Mouse (Mus musculus) v-Abl transformed pro-B cells (cell line): Measurements from ENCODE around the gene Mybph.

Experiments used
- in situ Hi-C, 2 experiments: fragments of 400-800 bp; cut with MboI; formaldehyde crosslinking; loops; one replicate each; pipeline ENCODE4 v1.15.1; 2025; ENCODE audit not compliant: unreplicated experiment in 2 of 2

The Mybph gene

DNA sequence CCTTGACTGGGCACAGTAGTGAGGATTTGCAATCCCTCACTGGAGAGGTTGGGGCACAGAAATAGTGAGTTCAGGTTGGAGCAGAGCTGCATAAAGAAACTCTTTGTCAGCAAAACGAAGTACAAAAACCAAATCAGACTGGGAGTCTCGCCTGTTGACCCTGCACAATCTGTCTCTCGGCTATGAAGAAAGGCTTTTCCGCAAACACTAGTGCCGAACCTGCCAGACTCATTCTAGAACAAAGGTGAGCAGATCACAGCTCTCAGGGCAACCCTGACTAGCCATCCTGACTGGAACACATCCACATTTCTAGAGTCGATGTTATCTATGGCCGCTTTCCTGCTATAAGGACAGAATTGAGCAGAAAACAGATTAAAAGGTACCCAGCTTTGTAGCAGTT is 20.2 kb upstream of the Mybph start:
- in situ Hi-C loops, result loop anchor here in 1 of 2 experiments (25.0 kb wide), 1 partner anchor 439 kb away; no protein-coding TSS in a partner anchor

DNA sequence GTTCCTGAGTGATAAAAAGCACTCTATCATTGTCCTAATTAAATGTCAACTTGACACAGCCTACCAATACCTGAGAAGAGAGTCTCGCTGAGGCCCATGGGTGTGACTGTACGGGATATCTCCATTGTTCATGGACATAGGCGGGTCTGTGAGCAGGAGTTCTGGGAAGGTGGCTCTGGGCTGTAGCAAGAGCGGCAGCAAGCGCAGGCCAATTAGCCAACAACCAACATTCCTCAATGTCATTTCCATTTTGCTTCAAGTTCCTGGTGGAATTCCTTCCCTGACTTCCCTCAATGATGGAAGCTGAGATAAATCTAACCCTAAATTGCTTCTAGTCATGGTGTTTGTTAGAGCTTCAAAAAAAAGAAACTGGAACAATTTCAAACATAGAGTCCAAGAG is 15.3 kb upstream of the Mybph start:
- in situ Hi-C loops, result no loop called here

GRCm38 (mm10) chr1:134182025-134182424 is 11.2 kb upstream of the Mybph start, which contains the start of gene Chil1:
TSS of gene Chil1 (plus strand) at chr1:134182176.
- in situ Hi-C loops, result no loop called here

- in situ Hi-C loops, result no loop called here
These were observed 9.2 kb upstream of the Mybph start for GRCm38 (mm10) chr1:134184089-134184488.

DNA sequence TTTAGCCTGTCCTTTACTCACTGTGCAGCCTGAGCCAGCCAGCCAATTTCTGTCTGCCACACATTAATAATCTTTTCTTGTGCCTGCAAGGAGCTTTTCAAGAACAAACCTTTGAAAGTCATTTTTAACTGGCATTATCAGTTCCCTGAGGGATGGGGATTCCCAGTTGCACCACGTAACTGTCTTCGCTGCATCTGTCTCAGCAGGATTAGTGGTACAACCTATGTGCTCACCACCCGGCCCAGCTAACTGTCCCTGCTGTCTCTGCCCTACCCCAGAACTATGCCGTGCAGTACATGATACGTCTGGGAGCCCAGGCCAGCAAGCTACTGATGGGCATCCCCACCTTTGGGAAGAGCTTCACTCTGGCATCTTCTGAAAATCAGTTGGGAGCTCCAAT is 5.0 kb upstream of the Mybph start:
- in situ Hi-C loops, result no loop called here

DNA sequence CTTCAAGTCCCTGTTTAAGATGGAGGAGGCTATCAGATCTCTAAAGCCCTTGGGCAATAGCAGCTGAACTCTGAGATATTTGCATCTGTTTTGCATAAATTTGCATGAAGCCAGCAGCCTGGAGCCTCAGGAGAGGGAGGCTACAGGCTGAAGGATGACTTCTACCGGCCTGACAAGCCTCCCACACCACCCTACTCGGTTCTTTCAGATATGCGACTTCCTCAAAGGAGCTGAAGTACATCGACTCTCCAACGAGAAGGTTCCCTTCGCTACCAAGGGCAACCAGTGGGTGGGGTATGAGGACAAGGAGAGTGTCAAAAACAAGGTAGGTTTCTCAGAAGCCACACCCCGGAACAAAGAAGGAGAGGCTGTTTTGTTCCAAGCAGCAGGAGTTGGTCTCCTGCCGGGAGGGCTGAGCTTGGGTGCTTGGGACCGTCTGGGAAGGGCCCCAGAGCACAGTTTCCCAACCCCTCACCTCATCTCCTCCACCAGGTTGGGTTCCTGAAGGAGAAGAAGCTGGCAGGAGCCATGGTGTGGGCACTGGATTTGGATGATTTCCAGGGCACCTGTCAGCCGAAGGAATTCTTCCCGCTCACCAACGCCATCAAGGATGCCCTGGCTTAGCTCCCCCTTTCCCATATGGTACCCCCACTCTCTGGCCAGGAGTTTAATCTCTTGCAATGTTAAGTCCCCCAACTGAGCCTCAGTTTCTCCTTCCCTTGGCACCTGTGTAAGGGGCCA is 4.1 kb upstream of the Mybph start:
- in situ Hi-C loops, result no loop called here

GRCm38 (mm10) chr1:134191192-134191591 is 2.1 kb upstream of the Mybph start:
- in situ Hi-C loops, result loop anchor here in 1 of 2 experiments (10.0 kb wide), 1 partner anchor 114 kb away; no protein-coding TSS in a partner anchor

- in situ Hi-C loops, result loop anchor here in 1 of 2 experiments (10.0 kb wide), 1 partner anchor 113 kb away; no protein-coding TSS in a partner anchor
These were observed 1.2 kb upstream of the Mybph start for GRCm38 (mm10) chr1:134192024-134192423.

DNA sequence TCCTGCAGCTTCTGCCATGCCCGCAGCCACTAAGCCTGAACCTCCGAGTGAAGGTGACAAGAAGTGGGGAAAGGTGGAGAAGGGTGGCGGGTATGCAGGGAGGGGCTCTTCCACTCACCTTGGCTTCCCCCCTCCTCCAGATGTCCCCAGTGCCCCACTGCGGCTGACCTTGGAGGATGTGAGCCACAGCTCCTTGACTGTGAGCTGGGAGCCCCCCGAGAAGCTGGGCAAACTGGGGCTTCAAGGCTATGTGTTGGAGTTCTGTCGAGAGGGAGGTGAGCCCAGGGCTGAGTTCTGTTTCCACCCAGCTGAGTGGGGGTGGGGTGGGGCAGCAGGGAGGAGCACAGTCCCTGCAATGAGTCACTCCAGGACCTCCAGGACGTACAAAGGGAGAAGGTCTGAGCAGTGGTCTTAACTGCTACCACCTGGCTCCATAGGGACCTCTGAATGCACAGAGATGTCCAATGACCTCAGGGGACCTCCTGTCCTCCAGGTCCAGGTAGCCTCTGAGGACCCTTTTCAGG is 488 bp downstream of the Mybph start:
- in situ Hi-C loops, result loop anchor here in 1 of 2 experiments (10.0 kb wide), 1 partner anchor 111 kb away; no protein-coding TSS in a partner anchor

- in situ Hi-C loops, result loop anchor here in 1 of 2 experiments (10.0 kb wide), 1 partner anchor 110 kb away; no protein-coding TSS in a partner anchor
These were observed 1.2 kb downstream of the Mybph start for GRCm38 (mm10) chr1:134194298-134195022.

DNA sequence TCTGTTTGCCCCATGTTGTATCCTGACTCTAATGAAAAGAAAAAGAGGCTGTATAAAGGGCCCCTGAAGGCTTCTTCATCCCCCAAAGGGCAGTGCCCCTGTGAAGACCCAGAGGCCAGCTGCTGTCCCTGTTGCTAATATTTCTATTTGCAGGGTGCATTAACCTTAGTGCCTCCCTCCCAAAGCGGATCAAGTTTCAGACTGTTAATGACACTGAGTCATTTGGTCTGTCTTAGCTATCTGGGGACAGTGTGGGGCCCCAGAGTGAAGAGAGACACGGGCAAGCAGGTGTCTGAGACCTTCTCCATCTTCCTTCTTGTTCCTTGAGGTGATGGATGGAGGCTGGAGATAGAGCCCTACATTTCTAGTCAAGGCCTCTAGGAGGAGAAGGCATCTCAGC is 1.9 kb downstream of the Mybph start:
- in situ Hi-C loops, result loop anchor here in 1 of 2 experiments (10.0 kb wide), 1 partner anchor 110 kb away; no protein-coding TSS in a partner anchor

DNA sequence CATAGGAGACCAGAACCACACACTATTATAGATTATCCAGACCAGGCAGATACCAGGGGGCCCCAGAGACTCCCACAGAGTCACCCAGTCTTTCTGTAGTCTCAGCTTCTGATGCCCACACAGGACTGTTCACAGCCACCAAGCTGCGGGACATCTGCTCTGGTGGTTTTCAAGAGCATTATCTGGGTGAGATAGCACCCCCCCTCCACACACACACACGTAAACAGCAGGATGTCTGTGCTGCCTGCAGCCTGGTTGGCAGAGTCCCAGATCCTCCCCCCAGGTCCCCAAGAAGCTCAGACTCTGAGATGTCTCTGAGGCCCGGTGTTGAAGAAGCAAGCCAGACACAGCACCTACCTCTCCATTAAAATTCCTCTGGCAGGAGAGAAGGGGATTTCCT is 2.3 kb downstream of the Mybph start:
- in situ Hi-C loops, result loop anchor here in 1 of 2 experiments (10.0 kb wide), 1 partner anchor 109 kb away; no protein-coding TSS in a partner anchor

DNA sequence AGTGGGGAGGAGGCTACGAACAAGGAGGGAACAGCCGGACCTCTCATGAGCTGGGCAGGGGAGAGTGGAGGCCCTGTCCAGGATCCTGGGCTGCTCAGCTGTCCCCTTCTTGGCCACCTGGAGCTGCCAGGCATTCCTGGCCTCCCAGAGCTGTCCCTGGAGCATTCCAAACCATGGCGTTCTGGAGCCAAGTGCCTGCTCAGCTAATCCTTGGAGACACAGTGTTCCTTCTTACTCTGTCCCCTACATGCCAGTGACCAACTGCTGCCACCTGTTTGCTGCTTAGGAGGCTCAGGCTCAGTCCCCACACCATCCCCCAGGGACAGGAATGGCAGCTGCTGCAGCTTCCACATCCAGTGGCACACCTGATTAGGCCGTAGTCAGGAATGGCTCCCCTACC is 2.7 kb downstream of the Mybph start:
- in situ Hi-C loops, result loop anchor here in 1 of 2 experiments (10.0 kb wide), 1 partner anchor 109 kb away; no protein-coding TSS in a partner anchor

- in situ Hi-C loops, result loop anchor here in 1 of 2 experiments (10.0 kb wide), 1 partner anchor 108 kb away; no protein-coding TSS in a partner anchor
These were observed 3.1 kb downstream of the Mybph start for GRCm38 (mm10) chr1:134196386-134196785.

- in situ Hi-C loops, result loop anchor here in 1 of 2 experiments (10.0 kb wide), 1 partner anchor 107 kb away; no protein-coding TSS in a partner anchor
These were observed 4.2 kb downstream of the Mybph start for GRCm38 (mm10) chr1:134197325-134197982.

GRCm38 (mm10) chr1:134198197-134198995 is 5.1 kb downstream of the Mybph start:
- in situ Hi-C loops, result loop anchor here in 1 of 2 experiments (10.0 kb wide), 1 partner anchor 106 kb away; no protein-coding TSS in a partner anchor

- in situ Hi-C loops, result loop anchor here in 1 of 2 experiments (5.0 kb wide), 1 partner anchor 48 kb away; no protein-coding TSS in a partner anchor
These were observed 7.2 kb downstream of the Mybph start for GRCm38 (mm10) chr1:134200481-134200880.

GRCm38 (mm10) chr1:134200998-134201686 is 7.9 kb downstream of the Mybph start:
- in situ Hi-C loops, result loop anchor here in 1 of 2 experiments (5.0 kb wide), 1 partner anchor 49 kb away; no protein-coding TSS in a partner anchor
